Mouse (Mus musculus): ENCODE measurements at regions not wholly inside any gene's neighbourhood (a gene's known extent, or its start where the extent isn't known, plus 50 kb on each side); places are given as distances from the start of the nearest gene placed in this dataset.

- H3K4me1 ChIP-seq (ENCODE audit: control insufficient read depth in 1 of 2, insufficient read depth in 2 of 2, low read length in 2 of 2) = no peaks in the 10 kb centered on the region
- H3K27ac ChIP-seq (ENCODE audit: control insufficient read depth, low read depth, low read length) = no peak overlapping the region
- no peak for DNase-seq (ENCODE audit: low read depth, low spot score)
- no peaks in the 10 kb centered on the region for H3K27me3 ChIP-seq (ENCODE audit: control insufficient read depth in 1 of 2, insufficient read depth in 2 of 2, low read length in 2 of 2)
- no peaks in the 10 kb centered on the region for H3K36me3 ChIP-seq (ENCODE audit: control insufficient read depth in 1 of 2, insufficient read depth in 2 of 2, low read length in 2 of 2)
- H3K79me2 ChIP-seq (ENCODE audit: control insufficient read depth, insufficient read depth, low read length, poor library complexity) = no peaks in the 10 kb centered on the region
- no peak for TF ChIP-seq CHD2 (IDR thresholded peaks at IDR 0.05; ENCODE audit: low read length)
- TF ChIP-seq GABPA (IDR thresholded peaks at IDR 0.05; ENCODE audit: low read depth, low read length) = no peak
- TF ChIP-seq KAT2A (conservative IDR thresholded peaks at IDR 0.05; ENCODE audit: low read depth, low read length) = no peak
- no peak for TF ChIP-seq POLR2AphosphoS5 (IDR thresholded peaks at IDR 0.05; ENCODE audit: borderline replicate concordance, low read depth, low read length)
- no peak for TF ChIP-seq TBP (IDR thresholded peaks at IDR 0.05; ENCODE audit: low read depth, low read length)
- no peak for TF ChIP-seq GATA1 (IDR thresholded peaks at IDR 0.05; ENCODE audit: low read depth, low read length)
- no peak for TF ChIP-seq ETS1 (IDR thresholded peaks at IDR 0.05; ENCODE audit: low read depth, low read length)
- TF ChIP-seq EP300 (IDR thresholded peaks at IDR 0.05; ENCODE audit: low read depth in 1 of 2, low read length in 2 of 2) = no peak
- no peak for TF ChIP-seq E2F4 (IDR thresholded peaks at IDR 0.05; ENCODE audit: borderline replicate concordance, low read depth, low read length)
- no peak for TF ChIP-seq ZKSCAN1 (IDR thresholded peaks at IDR 0.05; ENCODE audit: low read depth, low read length)
- no peak overlapping the region for H3K4me3 ChIP-seq (ENCODE audit: control insufficient read depth in 1 of 2, insufficient read depth in 1 of 2, low read depth in 2 of 2, low read length in 2 of 2)
- H3K9me3 ChIP-seq (replicated peaks; ENCODE audit: insufficient read depth, low read length) = no peaks in the 10 kb centered on the region
- H3K9ac ChIP-seq (ENCODE audit: control insufficient read depth, low read depth, low read length, poor library complexity, severe bottlenecking) = no peak overlapping the region
These were observed 539.2 kb downstream of the Gm19410 start for GRCm38 (mm10) chr8:36304809-36305208.

- Histone ChIP-seq H3K9me3 (replicated peaks; ENCODE audit: insufficient read depth, low read length) (no peaks in the 10 kb centered on the region), H3K4me1 (ENCODE audit: control insufficient read depth in 1 of 2, insufficient read depth in 2 of 2, low read length in 2 of 2) (no peaks in the 10 kb centered on the region), H3K27ac (ENCODE audit: control insufficient read depth, low read depth, low read length) (no peak overlapping the region), H3K27me3 (ENCODE audit: control insufficient read depth in 1 of 2, insufficient read depth in 2 of 2, low read length in 2 of 2) (no peaks in the 10 kb centered on the region; a peak in 1 of 4 replicates), H3K36me3 (ENCODE audit: control insufficient read depth in 1 of 2, insufficient read depth in 2 of 2, low read length in 2 of 2) (no peaks in the 10 kb centered on the region), H3K4me3 (ENCODE audit: control insufficient read depth in 1 of 2, insufficient read depth in 1 of 2, low read depth in 2 of 2, low read length in 2 of 2) (no peak overlapping the region), H3K79me2 (ENCODE audit: control insufficient read depth, insufficient read depth, low read length, poor library complexity) (no peaks in the 10 kb centered on the region), H3K9ac (ENCODE audit: control insufficient read depth, low read depth, low read length, poor library complexity, severe bottlenecking) (no peak overlapping the region)
- TF ChIP-seq ELF1 (IDR thresholded peaks at IDR 0.05; ENCODE audit: low read depth, low read length) (no peak), UBTF (IDR thresholded peaks at IDR 0.05; ENCODE audit: borderline replicate concordance, insufficient read depth, low read depth, low read length) (no peak), CHD2 (IDR thresholded peaks at IDR 0.05; ENCODE audit: low read length) (no peak), NRF1 (IDR thresholded peaks at IDR 0.05; ENCODE audit: insufficient read depth, low read depth, low read length, poor library complexity, severe bottlenecking) (no peak), ZC3H11A (IDR thresholded peaks at IDR 0.05; ENCODE audit: low read depth, low read length) (no peak), MEF2A (IDR thresholded peaks at IDR 0.05; ENCODE audit: extremely low read depth, insufficient replicate concordance, low read depth, low read length, poor library complexity, severe bottlenecking) (no peak), TCF12 (IDR thresholded peaks at IDR 0.05; ENCODE audit: low read depth, low read length) (no peak), MXI1 (IDR thresholded peaks at IDR 0.05; ENCODE audit: low read depth, low read length) (no peak), ZMIZ1 (IDR thresholded peaks at IDR 0.05; ENCODE audit: low read depth, low read length) (no peak), MAZ (IDR thresholded peaks at IDR 0.05; ENCODE audit: low read depth, low read length) (no peak), CTCF (IDR thresholded peaks at IDR 0.05 in 2 of 3, conservative IDR thresholded peaks at IDR 0.05 in 1 of 3; ENCODE audit: control insufficient read depth in 1 of 3, insufficient read depth in 1 of 3, low read depth in 2 of 3, low read length in 3 of 3, poor library complexity in 1 of 3, severe bottlenecking in 1 of 3) (no peak), RAD21 (IDR thresholded peaks at IDR 0.05; ENCODE audit: low read depth, low read length) (no peak), TBP (IDR thresholded peaks at IDR 0.05; ENCODE audit: low read depth, low read length) (no peak), USF1 (IDR thresholded peaks at IDR 0.05; ENCODE audit: low read depth, low read length) (no peak), GABPA (IDR thresholded peaks at IDR 0.05; ENCODE audit: low read depth, low read length) (no peak), TAL1 (IDR thresholded peaks at IDR 0.05; ENCODE audit: low read length) (no peak), NELFE (IDR thresholded peaks at IDR 0.05; ENCODE audit: low read depth, low read length) (no peak), MAFK (IDR thresholded peaks at IDR 0.05; ENCODE audit: borderline replicate concordance, low read depth, low read length) (no peak), E2F4 (IDR thresholded peaks at IDR 0.05; ENCODE audit: borderline replicate concordance, low read depth, low read length) (no peak), POLR2AphosphoS5 (IDR thresholded peaks at IDR 0.05; ENCODE audit: borderline replicate concordance, low read depth, low read length) (no peak)
- DNase-seq (ENCODE audit: low read depth, low spot score) = no peak
These were observed 540.7 kb downstream of the Gm19410 start for GRCm38 (mm10) chr8:36306336-36306735.

All from MEL (cell line).